Mouse (Mus musculus): Measurements from ENCODE around the gene Trim7. TPM values are rescaled to one million over a fixed set of nuclear protein-coding genes. Genes with fewer than 3 reads are reported as not detected.

Trim7 gene
- total RNA-seq (2023), result 100 to 1,000 TPM; 172 to 185 TPM

GRCm38 (mm10) chr11:48825979-48826751, at the start of gene Trim7, which contains the start of gene Gm12184:
TSS of gene Trim7 (plus strand) at chr11:48826140.
TSS of gene Gm12184 (minus strand) at chr11:48826655.

GRCm38 (mm10) chr11:48799921-48800701, 25.8 kb upstream of the Trim7 start, which contains the start of gene Rack1:
TSS of gene Rack1 (plus strand) at chr11:48800332.

DNA sequence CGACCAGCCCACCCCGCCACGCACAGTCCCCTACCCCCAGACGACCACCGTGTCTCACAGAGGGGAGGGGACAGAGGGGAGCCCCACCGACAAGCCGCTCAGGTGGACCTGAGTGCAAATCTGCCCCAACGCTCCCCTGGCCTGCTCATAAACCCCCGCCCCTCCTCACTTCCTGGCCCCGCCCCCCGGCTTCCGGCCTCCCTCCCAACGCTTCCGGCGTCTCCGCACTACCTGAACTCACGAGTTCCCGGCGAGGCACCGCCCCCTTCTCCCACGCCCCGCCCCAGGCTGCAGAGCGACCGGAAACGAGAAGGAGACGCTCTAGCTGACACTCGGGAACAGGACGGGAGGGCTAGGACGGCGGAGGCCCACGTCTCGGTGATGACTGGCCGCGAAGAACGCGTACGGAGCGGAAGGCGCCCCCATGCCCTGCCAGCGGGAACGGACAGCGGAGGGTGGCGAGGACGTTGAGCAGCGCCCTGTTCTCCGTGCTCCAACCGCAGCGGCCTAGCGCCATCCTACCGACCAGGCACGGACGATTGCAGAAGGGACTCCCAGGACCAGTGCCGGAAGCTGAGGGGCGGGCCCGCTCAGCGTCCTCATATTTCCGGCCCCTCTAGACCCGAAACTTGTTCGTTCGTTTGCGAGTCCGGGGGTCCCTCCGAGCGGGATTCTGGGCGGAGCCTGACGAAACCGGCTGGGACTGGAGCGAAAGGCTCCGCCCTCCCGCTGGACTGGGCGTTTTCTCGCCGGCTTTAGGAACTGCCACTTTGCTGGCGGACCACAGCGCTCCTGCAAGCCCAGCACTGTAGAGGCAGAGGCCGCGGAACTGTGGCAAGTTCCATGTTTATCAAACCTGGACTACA, 8.9 kb upstream of the Trim7 start, which contains the start of gene Trim41:
Gene Trim41, minus strand, starts transcription at position 554 of the 866 bp plus-strand sequence.

GRCm38 (mm10) chr11:48871201-48871772, 45.3 kb downstream of the Trim7 start, which contains the start of gene Irgm1:
TSS of gene Irgm1 (minus strand) at chr11:48871683.

Other genes with a start within 250 kb of the Trim7 start
- 1,000 to 10,000 TPM; 1,438 to 1,488 TPM for gene Rack1, start 25.8 kb upstream of the Trim7 start, total RNA-seq (2023)
- 10 to 100 TPM; 61.3 TPM for gene Trim41, start 8.8 kb upstream of the Trim7 start, total RNA-seq (2023)
- gene Gm12184, start 515 bp downstream of the Trim7 start, total RNA-seq (2023), result under 1 TPM; 0.52 to 0.59 TPM
- gene Irgm1, start 45.5 kb downstream of the Trim7 start, total RNA-seq (2023), result 10 to 100 TPM; 35.3 to 54.8 TPM
- gene Gm5431, start 76.1 kb downstream of the Trim7 start, total RNA-seq (2023), result 10 to 100 TPM in 1 of 2 experiments, 1 to 10 TPM in 1; 7.4 to 14.1 TPM
- 10 to 100 TPM; 59.4 to 62.0 TPM for gene Psme2b, start 120.0 kb downstream of the Trim7 start, total RNA-seq (2023)
- under 1 TPM; 0.68 to 0.70 TPM for gene Olfr56, start 152.7 kb downstream of the Trim7 start, total RNA-seq (2023)
- 100 to 1,000 TPM; 102 to 112 TPM for gene 9930111J21Rik1, start 153.3 kb downstream of the Trim7 start, total RNA-seq (2023)
- 1 to 10 TPM; 1.9 to 2.8 TPM for gene Gm12185, start 166.1 kb downstream of the Trim7 start, total RNA-seq (2023)
- gene Tgtp1, start 168.0 kb downstream of the Trim7 start, total RNA-seq (2023), result 1 to 10 TPM; 2.2 to 4.3 TPM
- 100 to 1,000 TPM; 132 to 158 TPM for gene 9930111J21Rik2, start 225.1 kb downstream of the Trim7 start, total RNA-seq (2023)
- gene Tgtp2, start 238.1 kb downstream of the Trim7 start, total RNA-seq (2023), result 1 to 10 TPM; 3.6 to 5.1 TPM